Mouse (Mus musculus): Measurements from ENCODE around the gene Tcp11.
A peak's percentile ranks its signal among the peaks of the same experiment; 100 is the strongest.

The Tcp11 gene

DNA sequence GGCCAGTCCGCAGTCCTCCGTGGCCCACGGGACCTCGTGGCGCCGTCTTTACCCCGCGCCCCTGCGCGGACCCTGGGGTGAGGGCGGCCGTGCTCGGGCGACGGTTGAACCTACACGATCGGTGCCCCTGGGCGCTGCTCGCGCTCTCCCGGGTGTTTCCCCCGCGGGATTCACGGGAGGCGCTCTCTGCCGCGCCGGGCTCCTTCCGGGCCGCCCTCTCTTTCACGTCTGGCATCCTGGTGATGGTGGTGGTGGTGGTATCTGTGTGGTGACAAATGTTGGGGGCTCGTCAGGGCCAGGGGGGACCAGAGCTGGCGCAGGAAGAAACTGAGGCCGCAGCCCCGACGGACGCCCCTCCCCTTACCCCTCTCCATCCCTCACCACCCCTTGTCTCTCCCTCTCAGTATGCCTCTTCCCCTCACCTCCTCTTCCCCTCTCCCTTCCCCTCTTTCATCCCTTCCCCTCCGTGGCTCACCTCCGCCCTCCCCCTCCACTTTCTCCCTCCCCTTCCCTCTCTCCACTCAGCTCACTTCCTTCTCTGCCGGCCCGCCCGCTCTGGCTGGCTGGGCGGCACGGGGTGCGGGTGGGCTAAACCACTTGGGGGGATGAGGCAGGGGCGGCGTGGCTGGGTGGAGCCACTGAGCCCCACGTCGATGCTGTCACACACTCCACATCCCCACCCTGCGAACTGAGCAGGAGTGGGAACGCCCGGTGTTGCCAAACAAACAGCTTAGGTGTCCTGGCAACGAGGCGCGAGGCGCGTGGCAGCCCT, at the start of gene Tcp11:
Gene Tcp11 (minus strand): TSS at position 595 of the 772 bp plus-strand sequence.
- DNase-seq (ENCODE audit: low spot score) = no peak

DNA sequence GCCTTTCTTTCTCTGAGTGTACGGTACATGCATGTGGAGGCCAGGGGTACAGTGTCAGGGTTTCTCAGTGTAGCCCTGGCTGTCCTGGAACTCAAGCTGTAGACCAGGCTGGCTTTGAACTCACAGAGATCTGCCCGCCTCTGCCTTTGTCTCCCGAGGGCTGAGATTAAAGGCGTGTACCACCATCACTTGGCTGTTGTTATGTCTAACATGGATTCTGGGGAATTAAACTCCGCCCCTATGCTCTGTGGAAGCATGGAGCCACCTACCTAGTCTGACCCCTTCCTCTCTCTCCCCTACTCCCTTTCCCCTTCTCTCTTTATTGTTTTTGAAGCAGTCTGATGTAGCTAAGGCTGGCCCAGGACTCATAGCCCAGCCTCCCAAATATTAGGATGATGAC, 49.4 kb upstream of the Tcp11 start:
- no peak for DNase-seq (ENCODE audit: low spot score)

DNA sequence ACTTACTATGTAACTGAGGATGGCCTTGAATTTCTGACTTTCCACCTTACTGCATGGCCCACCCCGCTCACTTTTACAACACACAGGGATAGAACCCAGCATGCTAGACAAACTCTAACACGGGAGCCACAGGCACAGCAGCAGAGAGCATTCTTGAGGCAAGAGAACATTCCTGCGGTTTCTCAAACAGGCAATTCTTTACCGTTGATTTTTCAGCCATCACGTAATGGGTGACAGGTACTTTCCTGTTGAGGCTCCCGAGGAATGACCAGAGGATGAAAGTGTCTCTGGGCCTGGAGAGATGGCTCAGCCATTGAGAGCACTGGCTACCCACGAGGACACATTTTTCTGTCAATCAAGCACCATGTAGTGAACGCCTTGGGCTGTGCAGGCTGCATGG, 43.9 kb upstream of the Tcp11 start:
- no peak for DNase-seq (ENCODE audit: low spot score)

DNA sequence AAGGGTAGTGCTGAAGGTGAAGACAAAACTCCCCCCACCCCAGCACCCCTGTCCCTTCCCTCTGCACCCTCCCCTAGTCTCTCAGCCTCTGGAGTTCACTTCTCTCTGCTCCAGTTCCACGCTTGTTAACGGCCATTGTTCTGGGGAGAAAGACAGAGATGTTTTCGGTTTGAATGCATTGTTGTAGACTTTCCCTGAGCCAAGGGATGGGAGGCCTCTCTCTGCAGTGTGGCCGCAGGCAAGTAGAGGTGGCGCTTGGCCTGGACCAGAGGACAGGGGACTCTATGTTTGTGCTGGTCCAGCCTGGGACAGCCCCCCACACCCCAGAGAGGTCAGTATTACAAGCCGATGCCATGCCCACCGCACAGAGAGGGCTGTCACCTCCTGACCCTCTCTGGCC, 43.2 kb upstream of the Tcp11 start:
- DNase-seq (ENCODE audit: low spot score) = no peak

DNA sequence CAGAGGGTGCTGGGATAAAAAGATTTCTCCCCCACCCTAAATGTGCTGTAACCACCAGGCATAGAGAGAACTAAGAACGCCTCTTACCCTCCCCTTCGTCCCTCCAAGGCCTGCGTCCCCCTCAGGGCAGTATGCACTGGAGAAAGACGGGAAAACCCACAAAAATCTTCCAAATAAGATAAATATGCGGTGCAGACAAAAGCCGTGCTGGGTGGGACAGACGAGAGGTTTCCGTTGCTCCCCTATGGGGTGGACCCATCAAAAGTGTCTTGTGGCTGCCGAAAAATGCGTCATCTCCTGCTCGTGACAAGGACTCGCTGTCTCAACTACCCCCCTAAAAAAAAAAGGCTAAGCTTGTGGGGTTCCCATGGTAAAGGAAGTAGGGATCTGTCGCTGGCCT, 42.5 kb upstream of the Tcp11 start:
- no peak for DNase-seq (ENCODE audit: low spot score)

- no peak for DNase-seq (ENCODE audit: low spot score)
Measured at GRCm38 (mm10) chr17:28120460-28120859, 40.0 kb upstream of the Tcp11 start.

DNA sequence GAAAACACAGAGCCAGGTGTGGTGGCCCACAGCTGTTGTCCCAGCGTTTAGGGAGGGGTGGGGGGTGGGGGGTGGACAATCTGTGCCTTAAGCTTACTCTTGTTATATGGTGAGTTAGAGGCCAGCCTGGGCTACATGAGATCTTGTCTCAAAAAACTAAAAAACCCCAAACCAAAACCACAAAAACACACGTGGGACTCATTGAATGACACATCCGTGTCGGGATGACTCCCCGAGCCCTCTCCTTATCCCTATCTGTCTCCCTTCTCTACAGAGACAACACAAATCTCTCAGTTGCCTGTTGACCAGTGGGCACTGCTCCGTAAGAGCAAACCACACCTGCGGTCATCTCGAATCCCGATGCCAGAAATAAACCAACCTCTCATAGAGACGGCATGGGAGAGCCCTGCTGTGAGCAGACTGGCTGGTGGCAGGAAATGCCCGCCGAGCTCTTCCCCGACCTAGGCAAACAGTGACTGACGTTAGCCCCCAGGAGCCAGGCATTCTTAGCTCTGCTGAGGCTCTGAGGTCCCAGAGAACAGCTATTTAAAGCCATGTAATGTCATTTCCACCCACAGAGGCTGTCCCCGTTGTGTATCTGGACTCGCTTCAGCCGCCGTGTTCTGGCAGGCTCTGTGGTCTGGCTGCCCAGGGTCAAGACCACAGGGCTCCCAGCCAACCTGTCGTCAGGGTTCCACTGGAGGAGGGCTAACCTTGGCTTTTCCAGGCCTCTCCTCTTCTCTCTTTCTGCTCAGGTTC, 37.2 kb upstream of the Tcp11 start:
- DNase-seq (ENCODE audit: low spot score) = no peak

GRCm38 (mm10) chr17:28116335-28116734, 35.9 kb upstream of the Tcp11 start:
- DNase-seq (ENCODE audit: low spot score) = no peak

GRCm38 (mm10) chr17:28112266-28112665, 31.8 kb upstream of the Tcp11 start:
- DNase-seq (ENCODE audit: low spot score) = no peak

- DNase-seq (ENCODE audit: low spot score) = no peak
Measured at GRCm38 (mm10) chr17:28107275-28107674, 26.8 kb upstream of the Tcp11 start.

- no peak for DNase-seq (ENCODE audit: low spot score)
Measured at GRCm38 (mm10) chr17:28106352-28106751, 25.9 kb upstream of the Tcp11 start.

DNA sequence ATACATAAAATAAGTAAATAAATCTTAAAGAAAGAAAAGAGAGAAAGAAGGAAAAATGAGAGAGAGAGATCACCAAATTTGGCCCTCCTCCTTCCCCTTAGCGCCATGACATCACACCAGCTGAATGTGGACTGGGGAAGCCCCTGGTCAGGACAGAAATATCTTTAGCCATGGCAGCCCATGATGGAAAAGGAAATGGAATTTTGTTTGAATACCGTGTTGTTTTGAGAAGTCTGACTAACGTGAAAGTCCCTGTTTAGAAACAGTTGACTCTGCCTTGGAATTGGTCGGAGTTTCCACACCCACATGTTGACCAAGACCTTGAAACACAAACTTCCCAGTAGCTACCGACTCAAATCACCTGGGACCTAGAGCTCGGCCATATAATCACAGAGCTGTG, 24.0 kb upstream of the Tcp11 start:
- DNase-seq (ENCODE audit: low spot score) = no peak

DNA sequence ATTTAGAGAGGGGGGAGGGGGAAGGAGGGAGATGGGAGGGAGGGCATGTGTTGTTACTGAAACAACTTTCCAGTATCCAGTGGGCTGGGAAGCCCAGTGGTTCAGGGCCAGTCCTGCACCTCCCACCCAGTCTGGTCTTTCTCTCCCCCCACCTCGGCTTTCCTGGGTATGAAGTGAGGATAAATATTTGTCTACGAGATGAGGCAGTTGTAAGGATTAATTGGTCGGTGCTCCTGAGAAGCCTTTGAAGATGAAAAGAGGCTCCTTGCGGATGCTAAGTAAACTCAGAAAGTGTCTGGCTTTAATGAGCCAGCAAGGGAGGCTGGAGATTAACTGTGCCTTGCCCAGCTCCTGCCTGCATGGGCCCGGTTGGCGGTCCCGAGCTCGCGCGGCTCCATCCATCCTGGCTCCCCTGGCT, 21.5 kb upstream of the Tcp11 start:
- DNase-seq (ENCODE audit: low spot score) = no peak

- no peak for DNase-seq (ENCODE audit: low spot score)
Measured at GRCm38 (mm10) chr17:28101284-28101887, 20.9 kb upstream of the Tcp11 start.

DNA sequence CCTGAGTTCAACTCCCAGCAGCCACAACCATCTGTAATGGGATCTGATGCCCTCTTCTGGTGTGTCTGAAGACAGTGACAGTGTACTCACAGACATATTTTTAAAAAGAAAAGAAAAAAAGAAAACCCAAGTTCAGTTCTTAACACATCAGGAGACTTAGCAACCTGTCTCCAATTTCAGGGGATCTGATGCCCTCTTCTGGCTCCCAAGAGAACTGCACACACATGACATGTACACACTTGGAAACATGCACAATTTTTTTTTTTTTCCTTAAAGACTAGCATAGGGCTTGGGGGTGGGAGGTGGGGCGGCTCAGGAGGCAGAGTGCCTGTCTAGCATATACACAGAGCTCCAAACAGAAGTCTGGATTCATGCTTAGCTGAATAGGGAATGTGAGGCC, 20.2 kb upstream of the Tcp11 start:
- DNase-seq (ENCODE audit: low spot score) = no peak

- no peak for DNase-seq (ENCODE audit: low spot score)
Measured at GRCm38 (mm10) chr17:28099086-28099485, 18.6 kb upstream of the Tcp11 start.

- DNase-seq (ENCODE audit: low spot score) = no peak
Measured at GRCm38 (mm10) chr17:28097308-28097707, 16.9 kb upstream of the Tcp11 start.

- DNase-seq (ENCODE audit: low spot score) = no peak
Measured at GRCm38 (mm10) chr17:28096418-28096817, 16.0 kb upstream of the Tcp11 start.

DNA sequence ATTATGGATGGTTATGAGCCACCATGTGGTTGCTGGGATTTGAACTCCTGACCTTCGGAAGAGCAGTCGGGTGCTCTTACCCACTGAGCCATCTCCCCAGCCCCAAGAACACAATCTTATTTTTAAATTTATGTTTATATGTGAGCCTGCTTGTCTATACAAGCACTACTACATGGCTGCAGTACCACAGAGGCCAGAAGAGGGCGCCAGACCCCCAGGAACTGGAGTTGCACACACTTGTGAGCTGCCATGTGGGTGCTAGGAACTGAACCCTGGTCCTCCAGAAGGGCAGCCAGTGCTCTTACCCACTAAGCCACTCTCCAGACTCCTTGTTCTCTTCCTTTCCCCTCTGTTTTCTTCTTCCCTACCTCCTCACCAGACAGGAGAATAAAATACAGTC, 13.4 kb upstream of the Tcp11 start:
- no peak for DNase-seq (ENCODE audit: low spot score)

DNA sequence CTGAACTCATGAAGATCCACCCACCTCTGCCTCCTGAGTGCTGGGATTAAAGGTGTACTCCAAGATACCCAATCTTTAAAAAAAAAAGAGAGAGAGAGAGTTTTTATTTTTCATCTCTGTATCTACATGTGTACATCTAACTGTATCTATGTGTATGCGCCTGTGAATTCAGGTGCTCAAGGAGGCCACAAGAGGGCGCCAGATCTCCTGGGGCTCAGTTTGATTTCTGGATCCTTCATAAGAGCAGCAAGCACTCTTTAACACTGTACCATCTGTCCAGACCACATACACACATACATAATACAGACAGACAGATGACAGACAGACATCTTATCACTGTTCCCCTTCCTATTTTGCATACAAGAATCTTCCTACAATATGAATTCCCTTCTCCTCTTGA, 11.9 kb upstream of the Tcp11 start:
- DNase-seq (ENCODE audit: low spot score) = peak; percentile 29

GRCm38 (mm10) chr17:28088718-28089117, 8.3 kb upstream of the Tcp11 start:
- no peak for DNase-seq (ENCODE audit: low spot score)

DNA sequence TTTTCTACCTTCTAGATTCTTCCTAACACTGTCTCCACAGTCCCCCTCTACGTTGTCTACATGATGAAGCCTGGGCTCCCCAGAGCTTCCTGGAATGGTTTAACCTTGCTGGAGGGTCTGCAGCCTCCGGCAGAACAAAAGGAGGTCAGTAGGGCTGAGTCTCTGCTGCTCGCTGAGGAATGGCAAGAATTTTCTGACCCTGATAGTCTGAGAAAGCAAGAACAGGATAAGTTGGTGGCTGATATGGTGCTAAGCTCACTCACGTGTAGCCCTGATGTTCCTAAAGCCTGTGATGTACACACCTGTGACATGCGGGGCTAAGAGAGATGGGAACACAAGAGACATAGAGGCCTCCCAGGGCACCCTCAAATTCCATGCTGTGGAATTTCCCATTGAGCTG, 7.0 kb upstream of the Tcp11 start:
- DNase-seq (ENCODE audit: low spot score) = no peak

DNA sequence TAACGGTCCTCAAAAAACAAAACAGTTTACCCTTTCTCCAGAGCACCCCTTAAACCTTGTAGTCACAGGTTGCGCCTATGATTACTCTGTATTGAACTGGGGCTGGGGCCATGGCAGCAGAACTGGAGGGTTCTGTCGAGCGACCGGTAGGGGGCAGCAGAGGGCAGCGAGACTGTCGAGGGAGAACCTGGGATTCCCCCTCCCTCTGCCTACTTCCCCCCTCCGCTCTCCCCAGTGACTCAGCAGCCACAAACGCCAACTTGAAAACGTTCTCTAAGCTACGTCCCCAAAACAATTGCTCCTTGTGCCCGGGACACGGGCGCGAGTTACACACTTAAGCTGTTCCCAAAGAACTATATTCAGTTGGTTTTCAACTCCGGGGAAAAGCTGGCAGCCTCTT, 4.5 kb upstream of the Tcp11 start:
- DNase-seq (ENCODE audit: low spot score) = peak; percentile 92

Data from adipocyte (in vitro differentiated cells).